Mouse (Mus musculus) midbrain, embryonic 11.5 days (tissue): ENCODE measurements around the gene Rab44. TPM values are rescaled to one million over a fixed set of nuclear protein-coding genes. Genes with fewer than 3 reads are reported as not detected.

Experiments
- ATAC-seq: fragments of 200-750 bp; cut with Nextera tagmentation; 2 replicates; pipeline ENCODE4 v1.8.0; 2017; ENCODE audit warnings: moderate TSS enrichment, moderate library complexity; ENCODE audit not compliant: low FRiP score
- DNase-seq: peaks from one replicate; pipeline ENCODE4 v3.0.0; 2015; ENCODE audit warnings: low spot score; ENCODE audit errors: missing footprints
- H3K27ac ChIP-seq: fragments of 300-500 bp; sonication (generic); 2 replicates; pipeline ENCODE4 v1.5.1; 2014; ENCODE audit warnings: low read depth, low read length
- H3K27me3 ChIP-seq: fragments of 300-500 bp; sonication (generic); 2 replicates; pipeline ENCODE4 v1.6.1; 2014; ENCODE audit warnings: mild to moderate bottlenecking, low read length, moderate library complexity, mixed read lengths; ENCODE audit not compliant: control insufficient read depth, insufficient read depth
- H3K36me3 ChIP-seq: fragments of 300-500 bp; sonication (generic); 2 replicates; pipeline ENCODE4 v1.6.1; 2014; ENCODE audit warnings: mild to moderate bottlenecking, low read length, moderate library complexity, mixed read lengths; ENCODE audit not compliant: control insufficient read depth, insufficient read depth
- H3K4me1 ChIP-seq: fragments of 300-500 bp; sonication (generic); 2 replicates; pipeline ENCODE4 v1.6.1; 2014; ENCODE audit warnings: low read length; ENCODE audit not compliant: control insufficient read depth, insufficient read depth
- H3K4me2 ChIP-seq: fragments of 300-500 bp; sonication (generic); 2 replicates; pipeline ENCODE4 v1.6.1; 2014; ENCODE audit warnings: mild to moderate bottlenecking, moderate library complexity
- H3K4me3 ChIP-seq: fragments of 300-500 bp; sonication (generic); 2 replicates; pipeline ENCODE4 v1.5.1; 2014; ENCODE audit warnings: low read depth, low read length
- H3K9ac ChIP-seq: fragments of 300-500 bp; sonication (generic); 2 replicates; pipeline ENCODE4 v1.6.1; 2014; ENCODE audit warnings: low read length
- H3K9me3 ChIP-seq: fragments of 300-500 bp; sonication (generic); 2 replicates; pipeline ENCODE4 v1.6.1; 2016; ENCODE audit warnings: low read length; ENCODE audit not compliant: control insufficient read depth
- WGBS: fragments of 180-500 bp; shearing (Covaris S2); extraction: QIAGEN DNeasy Blood & Tissue Kit; methylation state at CpG from one replicate; pipeline ENCODE4 v1.1.7; 2014; 5-methylcytosine and 5-hydroxymethylcytosine counted together
- polyA plus RNA-seq: library from polyadenylated mRNA; unstranded; fragments of >200 nt; fragmentation: Nextera tagmentation; extraction: Ambion mirVana; gene quantifications from 2 replicates; pipeline ENCODE4 v1.2.1, GENCODE M21; 2014

The Rab44 gene
- polyA plus RNA-seq, 1 experiment from 2014 or later: 0.44 TPM

- no peak for ATAC-seq
- H3K4me2 ChIP-seq: no peak overlapping the region
- no peaks in the 10 kb centered on the region for H3K4me1 ChIP-seq
- no peaks in the 10 kb centered on the region for H3K9me3 ChIP-seq
- H3K4me3 ChIP-seq: no peak overlapping the region
- H3K36me3 ChIP-seq: no peaks in the 10 kb centered on the region
- H3K27me3 ChIP-seq: no peaks in the 10 kb centered on the region
- 82% methylated on average over 8 of the region's 8 CpGs for WGBS
- no peak overlapping the region for H3K9ac ChIP-seq
- H3K27ac ChIP-seq: no peak overlapping the region
- peak; percentile 66 for DNase-seq
Observed at GRCm38 (mm10) chr17:29117006-29117648, 3.2 kb downstream of the Rab44 start.

DNA sequence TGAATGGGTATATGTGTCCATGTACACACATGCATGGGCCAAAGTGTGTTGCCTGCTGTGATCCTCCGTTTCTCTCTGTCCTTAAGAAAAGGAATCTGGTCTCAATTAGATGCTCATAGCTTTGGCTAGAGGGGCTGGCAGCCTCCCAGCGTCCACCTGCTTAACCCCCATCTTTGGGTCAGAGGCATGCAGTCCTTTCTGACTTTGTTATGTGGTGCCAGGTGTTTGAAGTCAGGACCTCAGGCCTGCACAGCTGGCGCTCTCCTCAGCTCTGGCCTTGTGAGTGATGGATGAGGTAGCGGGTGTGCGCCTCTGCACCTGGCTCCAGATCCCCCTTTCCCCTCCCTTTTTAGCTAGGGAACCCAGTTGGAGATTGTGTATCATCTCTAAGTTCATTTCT lies 4.1 kb downstream of the Rab44 start:
- 67% methylated on average over 5 of the region's 5 CpGs for WGBS

GRCm38 (mm10) chr17:29120666-29121065 lies 6.7 kb downstream of the Rab44 start:
- ATAC-seq (no peak), DNase-seq (no peak)
- Histone ChIP-seq H3K9me3 (no peaks in the 10 kb centered on the region), H3K4me1 (no peaks in the 10 kb centered on the region), H3K27ac (no peak overlapping the region), H3K4me3 (no peak overlapping the region), H3K36me3 (no peaks in the 10 kb centered on the region), H3K4me2 (no peak overlapping the region), H3K27me3 (no peaks in the 10 kb centered on the region), H3K9ac (no peak overlapping the region)
- WGBS: 68% methylated on average over 12 of the region's 12 CpGs

More for the DNA sequence above, 4.1 kb downstream of the Rab44 start:
- ATAC-seq: no peak
- Histone ChIP-seq H3K4me3 (no peak overlapping the region), H3K27ac (no peak overlapping the region), H3K27me3 (no peaks in the 10 kb centered on the region), H3K36me3 (no peaks in the 10 kb centered on the region), H3K9me3 (no peaks in the 10 kb centered on the region), H3K9ac (no peak overlapping the region), H3K4me1 (no peaks in the 10 kb centered on the region), H3K4me2 (no peak overlapping the region)
- DNase-seq: no peak

- Histone ChIP-seq H3K27ac (no peak overlapping the region), H3K36me3 (no peaks in the 10 kb centered on the region), H3K9ac (no peak overlapping the region), H3K27me3 (no peaks in the 10 kb centered on the region), H3K9me3 (no peaks in the 10 kb centered on the region), H3K4me2 (no peak overlapping the region), H3K4me1 (no peaks in the 10 kb centered on the region), H3K4me3 (no peak overlapping the region)
- DNase-seq (no peak), ATAC-seq (no peak)
- WGBS: 90% methylated on average over 6 of the region's 6 CpGs
Observed at GRCm38 (mm10) chr17:29122817-29123216, 8.9 kb downstream of the Rab44 start.

GRCm38 (mm10) chr17:29123578-29124174 lies 9.7 kb downstream of the Rab44 start:
- peak; percentile 54 for DNase-seq
- Histone ChIP-seq H3K4me3 (no peak overlapping the region), H3K27me3 (no peaks in the 10 kb centered on the region), H3K36me3 (no peaks in the 10 kb centered on the region), H3K9me3 (no peaks in the 10 kb centered on the region), H3K9ac (no peak overlapping the region), H3K4me2 (no peak overlapping the region), H3K4me1 (no peaks in the 10 kb centered on the region), H3K27ac (no peak overlapping the region)
- ATAC-seq: no peak
- WGBS: 79% methylated on average over 6 of the region's 6 CpGs

DNA sequence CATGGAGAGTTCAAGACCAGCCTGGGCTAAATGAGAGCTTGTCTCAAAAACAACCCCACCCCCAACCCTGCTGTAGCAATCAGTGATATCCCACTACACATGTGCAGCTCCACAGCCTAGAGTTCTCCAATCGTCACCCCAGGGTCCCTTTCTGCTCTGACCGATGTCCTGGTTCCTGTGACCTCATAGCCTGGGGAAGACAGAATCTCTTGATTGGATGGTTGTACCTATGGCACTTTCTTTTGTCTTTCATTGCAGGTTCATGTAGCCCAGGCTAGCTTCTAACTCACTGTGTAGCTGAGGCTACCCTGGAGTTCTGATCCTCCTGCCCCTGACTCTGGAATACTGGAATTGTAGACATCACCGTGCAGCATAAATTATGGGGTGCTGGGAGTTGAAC lies 12.6 kb downstream of the Rab44 start:
- DNase-seq (no peak), ATAC-seq (no peak)
- Histone ChIP-seq H3K27ac (no peak overlapping the region), H3K4me3 (no peak overlapping the region), H3K36me3 (no peaks in the 10 kb centered on the region), H3K9me3 (no peaks in the 10 kb centered on the region), H3K4me2 (no peak overlapping the region), H3K27me3 (no peaks in the 10 kb centered on the region), H3K4me1 (no peaks in the 10 kb centered on the region), H3K9ac (no peak overlapping the region)
- WGBS: 94% methylated on average over 3 of the region's 3 CpGs

DNA sequence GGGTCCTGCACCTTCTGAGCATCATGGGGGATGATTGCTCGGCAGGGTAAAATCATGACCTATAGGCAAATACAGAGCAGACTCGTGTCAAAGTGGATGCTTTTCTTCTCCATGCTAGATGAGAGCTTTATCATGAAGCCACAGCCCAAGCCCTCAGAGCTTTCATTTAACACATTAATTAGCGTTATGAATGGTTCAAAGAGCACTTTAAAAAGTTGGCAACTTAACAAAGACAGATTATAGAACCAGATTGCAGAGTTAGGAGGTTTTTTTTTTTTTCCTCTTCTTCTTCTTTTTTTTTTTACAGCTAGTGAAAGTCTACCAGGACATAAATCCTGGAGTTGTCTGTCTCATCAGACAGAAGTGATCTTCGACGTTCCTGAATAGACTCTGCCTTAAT lies 15.4 kb downstream of the Rab44 start:
- Histone ChIP-seq H3K9me3 (no peaks in the 10 kb centered on the region), H3K36me3 (no peaks in the 10 kb centered on the region), H3K27ac (no peak overlapping the region), H3K4me1 (no peaks in the 10 kb centered on the region; the same call in 1 of the 2 replicates), H3K4me3 (no peak overlapping the region), H3K4me2 (no peak overlapping the region), H3K27me3 (no peaks in the 10 kb centered on the region), H3K9ac (no peak overlapping the region)
- no peak for ATAC-seq
- WGBS: 60% methylated on average over 5 of the region's 5 CpGs
- peak; percentile 59 for DNase-seq

GRCm38 (mm10) chr17:29135066-29135465 lies 21.1 kb downstream of the Rab44 start:
- Histone ChIP-seq H3K9ac (no peak overlapping the region), H3K9me3 (no peaks in the 10 kb centered on the region), H3K27me3 (no peaks in the 10 kb centered on the region), H3K4me2 (no peak overlapping the region), H3K4me3 (no peak overlapping the region), H3K36me3 (no peaks in the 10 kb centered on the region), H3K27ac (no peak overlapping the region), H3K4me1 (no peaks in the 10 kb centered on the region; the same call in 1 of the 2 replicates)
- 78% methylated on average over 5 of the region's 5 CpGs for WGBS
- DNase-seq: no peak
- ATAC-seq: no peak

- no peak overlapping the region for H3K27ac ChIP-seq
- no peak for ATAC-seq
- H3K9ac ChIP-seq: no peak overlapping the region
- H3K4me2 ChIP-seq: no peak overlapping the region
- H3K36me3 ChIP-seq: no peaks in the 10 kb centered on the region
- H3K9me3 ChIP-seq: no peaks in the 10 kb centered on the region
- no peaks in the 10 kb centered on the region; the same call in 1 of the 2 replicates for H3K4me1 ChIP-seq
- H3K27me3 ChIP-seq: no peaks in the 10 kb centered on the region
- peak; percentile 14 for DNase-seq
- H3K4me3 ChIP-seq: no peak overlapping the region
- WGBS: 62% methylated on average over 6 of the region's 6 CpGs
Observed at GRCm38 (mm10) chr17:29136236-29136635, 22.3 kb downstream of the Rab44 start.
